Mouse (Mus musculus): Measurements from ENCODE around the gene Aqp7. TPM values are rescaled to one million over a fixed set of nuclear protein-coding genes. Genes with fewer than 3 reads are reported as not detected.
A peak's percentile ranks its signal among the peaks of the same experiment; 100 is the strongest.

Gene Aqp7
- total and polyA plus RNA-seq, 2 experiments from 2014 or later, result not detected

DNA sequence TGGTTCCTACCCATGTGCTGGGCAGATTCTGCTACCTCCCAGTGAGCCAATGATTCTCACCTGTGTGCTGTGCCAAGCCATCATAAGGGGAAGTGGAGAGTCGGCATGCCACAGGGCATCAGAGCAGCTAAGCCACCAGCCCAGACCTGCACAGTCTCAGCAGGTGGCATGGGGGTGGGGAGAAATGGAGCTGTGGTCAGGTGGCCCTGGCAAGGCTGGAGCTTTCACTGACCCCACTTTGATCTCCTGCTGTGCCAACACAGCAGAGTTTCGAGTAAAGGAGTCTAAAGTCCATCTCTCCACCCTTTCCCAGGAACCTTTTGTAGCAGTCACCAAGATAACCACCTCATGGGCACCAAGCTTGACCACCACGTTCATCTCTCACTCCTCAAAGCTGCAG, 20.1 kb downstream of the Aqp7 start:
- no peaks in the 10 kb centered on the region for H3K27me3 ChIP-seq (ENCODE audit: insufficient read depth, low read length)
- H3K9ac ChIP-seq (replicated peaks; ENCODE audit: low read length, poor library complexity, severe bottlenecking), result no peak overlapping the region
- no peak for TF ChIP-seq CTCF (IDR thresholded peaks at IDR 0.05)
- peaks cover 32% of the 10 kb centered on the region for H3K36me3 ChIP-seq (ENCODE audit: insufficient read depth, low read length)
- H3K4me3 ChIP-seq (ENCODE audit: low read depth, low read length), result no peak overlapping the region
- no peak overlapping the region for H3K27ac ChIP-seq (ENCODE audit: low read depth, low read length)
- no peaks in the 10 kb centered on the region for H3K9me3 ChIP-seq (ENCODE audit: low read length)
- ATAC-seq (ENCODE audit: low FRiP score), result no peak
- DNase-seq (ENCODE audit: low spot score), result no peak
- 90% methylated on average over 3 of the region's 3 CpGs for WGBS
- no peaks in the 10 kb centered on the region for H3K4me1 ChIP-seq (ENCODE audit: insufficient read depth, low read length)
- no peak overlapping the region for H3K4me2 ChIP-seq (ENCODE audit: low read depth, low read length, poor library complexity, severe bottlenecking)

DNA sequence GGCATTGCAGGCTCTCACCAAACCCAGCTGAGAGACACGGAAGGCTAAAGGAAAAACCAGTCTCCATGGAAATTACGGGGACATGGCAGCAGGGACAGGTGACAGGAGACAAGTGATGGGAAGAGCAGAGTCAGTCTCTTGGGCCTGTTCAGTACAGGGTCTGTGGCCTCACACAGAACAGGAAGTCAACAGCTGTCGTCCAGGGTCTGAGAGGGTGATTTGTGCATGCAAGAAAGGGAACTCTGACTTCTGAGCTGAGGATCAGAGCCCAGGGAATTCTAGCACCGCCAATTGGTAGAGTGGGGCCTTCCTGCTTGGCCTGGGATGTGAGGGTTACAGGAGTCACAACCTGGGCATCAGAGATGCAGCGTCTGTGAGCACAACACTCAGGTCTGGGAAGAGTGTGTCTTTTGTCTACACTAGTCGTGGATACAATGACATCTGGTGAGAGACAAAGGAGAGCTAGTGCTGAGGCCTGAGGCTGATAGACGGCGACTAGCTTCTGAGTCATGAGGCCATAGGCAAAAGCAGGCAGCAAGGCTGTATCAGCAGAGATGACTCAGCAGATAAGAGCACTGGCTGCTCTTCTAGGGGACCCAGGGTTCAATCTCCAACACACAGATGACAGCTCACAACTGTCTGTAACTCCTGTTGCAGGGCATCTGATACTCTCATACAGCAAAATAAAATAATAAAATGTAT, 21.7 kb downstream of the Aqp7 start:
- Histone ChIP-seq H3K27ac (ENCODE audit: low read depth, low read length) (no peak overlapping the region), H3K9ac (replicated peaks; ENCODE audit: low read length, poor library complexity, severe bottlenecking) (no peak overlapping the region), H3K36me3 (ENCODE audit: insufficient read depth, low read length) (peaks cover 44% of the 10 kb centered on the region), H3K27me3 (ENCODE audit: insufficient read depth, low read length) (no peaks in the 10 kb centered on the region), H3K4me3 (ENCODE audit: low read depth, low read length) (no peak overlapping the region), H3K9me3 (ENCODE audit: low read length) (no peaks in the 10 kb centered on the region), H3K4me1 (ENCODE audit: insufficient read depth, low read length) (no peaks in the 10 kb centered on the region), H3K4me2 (ENCODE audit: low read depth, low read length, poor library complexity, severe bottlenecking) (no peak overlapping the region)
- WGBS, result 76% methylated on average over 8 of the region's 8 CpGs
- no peak for TF ChIP-seq CTCF (IDR thresholded peaks at IDR 0.05)
- ATAC-seq (ENCODE audit: low FRiP score), result no peak
- no peak for DNase-seq (ENCODE audit: low spot score)

DNA sequence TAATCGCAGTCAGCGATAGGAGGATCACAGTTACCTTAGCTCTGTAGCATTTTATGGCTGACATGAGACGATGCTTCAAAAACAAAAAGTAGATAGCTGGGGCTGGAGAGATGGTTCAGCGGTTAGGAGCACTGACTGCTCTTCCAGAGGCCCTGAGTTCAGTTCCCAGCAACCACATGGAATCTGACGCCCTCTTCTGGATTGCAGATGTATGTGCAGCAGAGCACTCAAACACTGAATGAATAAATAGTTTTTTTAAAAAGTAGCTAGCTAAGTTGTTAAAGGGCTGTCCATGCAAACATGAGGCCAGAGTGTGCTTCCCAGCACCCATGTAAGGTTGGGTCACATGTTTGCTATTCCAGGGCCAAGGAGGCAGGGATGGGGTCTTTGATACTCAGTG, 26.8 kb downstream of the Aqp7 start:
- Histone ChIP-seq H3K4me2 (ENCODE audit: low read depth, low read length, poor library complexity, severe bottlenecking) (no peak overlapping the region), H3K4me3 (ENCODE audit: low read depth, low read length) (no peak overlapping the region), H3K9ac (replicated peaks; ENCODE audit: low read length, poor library complexity, severe bottlenecking) (no peak overlapping the region), H3K36me3 (ENCODE audit: insufficient read depth, low read length) (peaks cover 43% of the 10 kb centered on the region), H3K27me3 (ENCODE audit: insufficient read depth, low read length) (no peaks in the 10 kb centered on the region), H3K9me3 (ENCODE audit: low read length) (no peaks in the 10 kb centered on the region), H3K4me1 (ENCODE audit: insufficient read depth, low read length) (no peaks in the 10 kb centered on the region), H3K27ac (ENCODE audit: low read depth, low read length) (no peak overlapping the region)
- ATAC-seq (ENCODE audit: low FRiP score) (no peak), DNase-seq (ENCODE audit: low spot score) (no peak)
- peak; percentile 17; the same call in 1 of the 2 replicates for TF ChIP-seq CTCF (IDR thresholded peaks at IDR 0.05)
- 90% methylated on average over 5 of the region's 5 CpGs for WGBS

DNA sequence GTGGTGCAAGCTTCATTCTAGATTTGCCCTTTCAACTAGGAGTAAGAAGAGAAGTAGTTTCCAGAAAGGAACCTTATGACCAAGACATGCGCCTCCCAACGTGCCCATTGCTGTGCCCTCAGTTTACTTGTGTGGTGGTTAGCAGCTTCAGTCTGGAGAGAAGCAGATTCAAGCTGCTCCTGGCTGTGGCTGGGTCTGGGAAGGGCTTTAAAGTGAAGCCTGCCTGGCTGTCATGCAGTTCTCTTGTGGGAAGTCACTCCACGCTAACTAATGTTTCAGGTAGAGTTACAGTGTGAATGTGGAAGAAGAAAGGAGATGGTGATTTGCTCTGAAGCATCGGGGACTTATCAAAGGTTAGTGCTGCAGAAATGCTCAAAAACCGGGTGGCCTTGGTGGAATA, 32.1 kb downstream of the Aqp7 start:
- no peaks in the 10 kb centered on the region for H3K9me3 ChIP-seq (ENCODE audit: low read length)
- no peak for TF ChIP-seq CTCF (IDR thresholded peaks at IDR 0.05)
- WGBS, result 97% methylated on average over 5 of the region's 5 CpGs
- ATAC-seq (ENCODE audit: low FRiP score) (no peak), DNase-seq (ENCODE audit: low spot score) (no peak)
- no peaks in the 10 kb centered on the region for H3K4me1 ChIP-seq (ENCODE audit: insufficient read depth, low read length)
- no peak overlapping the region for H3K9ac ChIP-seq (replicated peaks; ENCODE audit: low read length, poor library complexity, severe bottlenecking)
- no peak overlapping the region for H3K4me3 ChIP-seq (ENCODE audit: low read depth, low read length)
- no peak overlapping the region for H3K4me2 ChIP-seq (ENCODE audit: low read depth, low read length, poor library complexity, severe bottlenecking)
- no peak overlapping the region for H3K27ac ChIP-seq (ENCODE audit: low read depth, low read length)
- peaks cover 37% of the 10 kb centered on the region for H3K36me3 ChIP-seq (ENCODE audit: insufficient read depth, low read length)
- H3K27me3 ChIP-seq (ENCODE audit: insufficient read depth, low read length), result no peaks in the 10 kb centered on the region

DNA sequence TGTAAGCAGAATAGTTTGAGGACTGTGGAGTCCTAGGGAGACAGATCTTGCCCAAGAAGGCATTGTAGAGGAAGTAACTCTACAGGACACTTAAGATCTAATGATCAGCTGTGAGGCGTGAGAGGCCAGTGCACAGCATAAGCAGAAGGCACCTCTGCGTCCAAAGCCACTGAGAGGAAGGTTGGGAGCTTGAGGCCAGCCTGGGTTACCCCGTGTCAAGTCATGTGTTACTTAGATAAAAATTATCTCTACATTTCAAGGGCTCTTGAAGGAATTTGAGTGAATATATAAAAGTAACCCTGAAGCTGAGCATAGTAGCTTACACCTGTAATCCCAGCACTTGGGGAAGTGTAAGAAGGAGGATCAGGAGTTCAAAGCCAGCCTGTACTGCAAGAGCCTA, 34.6 kb downstream of the Aqp7 start:
- H3K27ac ChIP-seq (ENCODE audit: low read depth, low read length), result no peak overlapping the region
- H3K9me3 ChIP-seq (ENCODE audit: low read length), result no peaks in the 10 kb centered on the region
- no peak for DNase-seq (ENCODE audit: low spot score)
- no peak overlapping the region for H3K4me3 ChIP-seq (ENCODE audit: low read depth, low read length)
- no peak for ATAC-seq (ENCODE audit: low FRiP score)
- no peaks in the 10 kb centered on the region for H3K4me1 ChIP-seq (ENCODE audit: insufficient read depth, low read length)
- no peaks in the 10 kb centered on the region for H3K27me3 ChIP-seq (ENCODE audit: insufficient read depth, low read length)
- H3K4me2 ChIP-seq (ENCODE audit: low read depth, low read length, poor library complexity, severe bottlenecking), result no peak overlapping the region
- no peak for TF ChIP-seq CTCF (IDR thresholded peaks at IDR 0.05)
- H3K36me3 ChIP-seq (ENCODE audit: insufficient read depth, low read length), result peaks cover 52% of the 10 kb centered on the region
- 92% methylated on average over 3 of the region's 3 CpGs for WGBS
- H3K9ac ChIP-seq (replicated peaks; ENCODE audit: low read length, poor library complexity, severe bottlenecking), result no peak overlapping the region

DNA sequence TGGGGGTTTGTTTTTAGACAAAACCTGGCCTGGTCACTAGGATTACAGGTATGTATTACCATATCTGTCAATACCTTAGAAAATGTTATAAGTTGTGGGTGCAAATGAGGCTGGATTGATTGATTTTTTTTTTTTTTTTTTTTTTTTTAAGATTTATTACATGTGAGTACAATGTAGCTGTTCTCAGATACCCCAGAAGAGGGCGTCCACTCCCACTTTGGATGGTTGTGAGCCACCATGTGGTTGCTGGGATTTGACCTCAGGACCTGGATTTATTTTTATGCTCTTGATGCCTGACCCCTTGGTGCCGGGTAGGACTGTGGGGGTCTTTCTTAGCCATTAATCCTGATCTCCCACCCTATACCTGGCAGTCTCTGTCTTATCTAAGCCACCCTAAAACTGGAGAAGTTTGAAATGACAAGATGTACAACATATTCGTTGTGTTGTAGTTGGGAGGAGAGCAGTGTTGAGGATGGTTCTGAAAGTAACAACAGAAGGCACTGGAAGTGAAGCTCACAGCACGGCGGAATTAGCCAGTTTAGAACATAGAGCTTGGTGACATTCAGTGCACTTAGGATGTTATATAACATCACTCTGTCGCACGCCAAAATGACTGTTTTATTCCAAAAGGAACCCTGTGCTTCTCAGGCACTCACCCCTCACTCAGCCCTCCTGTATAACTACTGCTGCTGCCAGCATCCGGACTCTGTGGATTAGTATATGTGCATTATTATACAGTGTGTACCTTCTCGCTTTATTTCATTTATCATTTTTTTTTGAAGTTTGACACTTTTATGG, 46.9 kb downstream of the Aqp7 start:
- TF ChIP-seq CTCF (IDR thresholded peaks at IDR 0.05), result no peak
- no peaks in the 10 kb centered on the region for H3K9me3 ChIP-seq (ENCODE audit: low read length)
- H3K4me2 ChIP-seq (ENCODE audit: low read depth, low read length, poor library complexity, severe bottlenecking), result no peak overlapping the region
- H3K4me1 ChIP-seq (ENCODE audit: insufficient read depth, low read length), result no peaks in the 10 kb centered on the region
- DNase-seq (ENCODE audit: low spot score), result no peak
- no peak for ATAC-seq (ENCODE audit: low FRiP score)
- 92% methylated on average over 9 of the region's 9 CpGs for WGBS
- no peak overlapping the region for H3K4me3 ChIP-seq (ENCODE audit: low read depth, low read length)
- no peak overlapping the region for H3K9ac ChIP-seq (replicated peaks; ENCODE audit: low read length, poor library complexity, severe bottlenecking)
- H3K36me3 ChIP-seq (ENCODE audit: insufficient read depth, low read length), result peaks cover 74% of the 10 kb centered on the region
- no peak overlapping the region for H3K27ac ChIP-seq (ENCODE audit: low read depth, low read length)
- H3K27me3 ChIP-seq (ENCODE audit: insufficient read depth, low read length), result no peaks in the 10 kb centered on the region

Measured in midbrain, postnatal 0 days (tissue).